Mouse (Mus musculus) hindbrain, postnatal 0 days (tissue): ENCODE measurements around the gene Akp3. TPM values are rescaled to one million over a fixed set of nuclear protein-coding genes. Genes with fewer than 3 reads are reported as not detected.

Experiments used
- ATAC-seq: fragments of 200-750 bp; cut with Nextera tagmentation; 2 replicates; pipeline ENCODE4 v1.8.0; 2017; ENCODE audit warnings: mild to moderate bottlenecking, moderate TSS enrichment, moderate library complexity
- DNase-seq: peaks from one replicate; pipeline ENCODE4 v3.0.0-alpha.2; 2015; ENCODE audit warnings: low spot score
- H3K27ac ChIP-seq: fragments of 300-500 bp; sonication (generic); 2 replicates; pipeline ENCODE4 v1.5.1; 2014; ENCODE audit warnings: mild to moderate bottlenecking
- H3K27me3 ChIP-seq: fragments of 300-500 bp; sonication (generic); 2 replicates; pipeline ENCODE4 v1.6.1; 2014; ENCODE audit warnings: low read length, mixed read lengths; ENCODE audit not compliant: insufficient read depth
- H3K36me3 ChIP-seq: fragments of 300-500 bp; sonication (generic); 2 replicates; pipeline ENCODE4 v1.6.1; 2014; ENCODE audit warnings: low read length, mixed read lengths; ENCODE audit not compliant: insufficient read depth
- H3K4me1 ChIP-seq: fragments of 300-500 bp; sonication (generic); 2 replicates; pipeline ENCODE4 v1.6.1; 2014; ENCODE audit warnings: antibody characterized with exemption, low read length, mixed read lengths; ENCODE audit not compliant: insufficient read depth
- H3K4me2 ChIP-seq: fragments of 300-500 bp; sonication (generic); 2 replicates; pipeline ENCODE4 v1.6.1; 2014; ENCODE audit warnings: low read depth, mild to moderate bottlenecking, low read length, moderate library complexity, mixed read lengths
- H3K4me3 ChIP-seq: fragments of 300-500 bp; sonication (generic); 2 replicates; pipeline ENCODE4 v1.5.1; 2014; ENCODE audit warnings: low read length
- H3K9ac ChIP-seq: fragments of 300-500 bp; sonication (generic); replicated peaks from 2 replicates; pipeline ENCODE4 v1.6.1; 2014; ENCODE audit warnings: mild to moderate bottlenecking, low read length, moderate library complexity, mixed read lengths
- H3K9me3 ChIP-seq: fragments of 300-500 bp; sonication (generic); 2 replicates; pipeline ENCODE4 v1.6.1; 2016; ENCODE audit warnings: low read length, mixed read lengths
- CTCF ChIP-seq: IDR thresholded peaks from 2 replicates; pipeline ENCODE4 v1.5.1; 2016; ENCODE audit warnings: antibody characterized with exemption, control low read depth, low read depth
- WGBS: fragments of 180-500 bp; shearing (Covaris S2); extraction: QIAGEN DNeasy Blood & Tissue Kit; methylation state at CpG from one replicate; pipeline ENCODE4 v1.1.7; 2014; 5-methylcytosine and 5-hydroxymethylcytosine counted together
- polyA plus RNA-seq: library from polyadenylated mRNA; unstranded; fragments of >200 nt; fragmentation: Nextera tagmentation; extraction: Ambion mirVana; gene quantifications from 2 replicates; pipeline ENCODE4 v1.2.1, GENCODE M21; 2015
- total RNA-seq: library from RNA; depleted of rRNA; stranded (reverse); fragments of >200 nt; gene quantifications from 2 replicates; pipeline ENCODE4 v1.2.3, GENCODE M21; 2014; rRNA removed

The Akp3 gene
- total RNA-seq (not detected in 2 replicates), polyA plus RNA-seq (not detected in 2 replicates)

- H3K27me3 ChIP-seq: peaks cover 18% of the 10 kb centered on the region; the same call in 1 of the 2 replicates
- H3K4me2 ChIP-seq: no peak within 1 kb of the TSS
- no peak for DNase-seq
- no peaks in the 10 kb centered on the region for H3K36me3 ChIP-seq
- no peaks in the 10 kb centered on the region for H3K9me3 ChIP-seq
- WGBS: 87% methylated on average over 6 of the region's 6 CpGs
- TF ChIP-seq CTCF: no peak
- H3K4me1 ChIP-seq: no peaks in the 10 kb centered on the region
- H3K4me3 ChIP-seq: no peak within 1 kb of the TSS
- no peak for ATAC-seq
- no peak within 1 kb of the TSS for H3K27ac ChIP-seq
- H3K9ac ChIP-seq: no peak within 1 kb of the TSS
These were observed at the start of gene Akp3 for GRCm38 (mm10) chr1:87124673-87125072. Akp3 (plus strand) TSS chr1:87124973.

GRCm38 (mm10) chr1:87086196-87086595, 38.6 kb upstream of the Akp3 start:
- ATAC-seq (no peak), DNase-seq (no peak)
- no peaks in the 10 kb centered on the region for H3K36me3 ChIP-seq
- WGBS: 61% methylated on average over 4 of the region's 4 CpGs
- H3K9ac ChIP-seq: no peak overlapping the region
- H3K27ac ChIP-seq: no peak overlapping the region
- no peak for TF ChIP-seq CTCF
- H3K4me3 ChIP-seq: no peak overlapping the region
- H3K27me3 ChIP-seq: no peaks in the 10 kb centered on the region
- no peaks in the 10 kb centered on the region for H3K4me1 ChIP-seq
- H3K9me3 ChIP-seq: no peaks in the 10 kb centered on the region
- no peak overlapping the region for H3K4me2 ChIP-seq

DNA sequence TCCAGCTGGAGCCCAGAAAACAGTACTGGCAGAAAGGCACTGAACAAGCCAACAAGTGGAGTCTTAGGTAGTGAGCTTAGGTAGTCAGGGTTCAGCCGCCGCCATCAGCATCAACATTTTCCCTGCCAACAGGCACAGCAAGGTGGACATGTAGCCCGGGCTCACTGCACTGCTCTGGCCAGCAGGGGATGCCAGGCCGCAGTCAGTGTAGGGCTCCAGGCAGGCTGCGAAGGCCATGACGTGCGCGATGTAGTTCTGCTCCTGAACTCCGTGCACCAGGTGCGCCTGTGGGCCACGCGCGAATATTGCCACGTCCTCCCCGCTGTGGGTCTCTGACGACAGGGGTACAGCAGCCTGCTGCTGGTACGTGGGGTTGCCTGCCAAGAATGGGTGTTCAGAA, 37.8 kb upstream of the Akp3 start:
- Histone ChIP-seq H3K9ac (no peak overlapping the region), H3K4me3 (no peak overlapping the region), H3K27me3 (no peaks in the 10 kb centered on the region), H3K36me3 (no peaks in the 10 kb centered on the region), H3K4me1 (no peaks in the 10 kb centered on the region), H3K4me2 (no peak overlapping the region), H3K27ac (no peak overlapping the region), H3K9me3 (no peaks in the 10 kb centered on the region)
- ATAC-seq: no peak
- peak; percentile 47 for TF ChIP-seq CTCF
- no peak for DNase-seq
- WGBS: 70% methylated on average over 17 of the region's 17 CpGs

DNA sequence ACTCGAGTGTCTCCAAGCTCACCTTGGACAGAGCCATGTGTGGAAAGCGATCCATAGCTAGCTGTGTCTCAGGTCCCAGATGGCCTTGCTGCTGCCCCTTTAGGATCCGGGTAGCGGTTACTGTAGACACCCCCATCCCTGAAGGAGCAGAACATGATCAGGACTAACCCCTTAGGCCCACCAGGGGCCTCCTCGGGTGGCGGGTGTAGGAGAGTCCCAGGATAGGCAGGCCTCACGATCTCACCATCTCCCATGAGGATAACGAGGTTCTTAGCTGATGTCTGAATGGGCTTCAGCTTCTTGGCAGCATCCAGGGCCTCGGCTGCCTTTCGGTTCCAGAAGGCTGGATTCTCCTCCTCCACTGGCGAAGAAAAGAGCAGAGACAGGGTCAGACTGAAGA, 35.5 kb upstream of the Akp3 start:
- no peak overlapping the region for H3K4me3 ChIP-seq
- no peak for ATAC-seq
- no peak overlapping the region for H3K9ac ChIP-seq
- no peaks in the 10 kb centered on the region for H3K4me1 ChIP-seq
- H3K27ac ChIP-seq: no peak overlapping the region
- DNase-seq: no peak
- WGBS: 89% methylated on average over 11 of the region's 11 CpGs
- H3K27me3 ChIP-seq: no peaks in the 10 kb centered on the region
- no peak for TF ChIP-seq CTCF
- H3K4me2 ChIP-seq: no peak overlapping the region
- H3K9me3 ChIP-seq: no peaks in the 10 kb centered on the region
- H3K36me3 ChIP-seq: no peaks in the 10 kb centered on the region

- Histone ChIP-seq H3K9me3 (no peaks in the 10 kb centered on the region), H3K27ac (no peak within 1 kb of the TSS), H3K36me3 (no peaks in the 10 kb centered on the region), H3K4me2 (no peak within 1 kb of the TSS), H3K9ac (no peak within 1 kb of the TSS), H3K27me3 (no peaks in the 10 kb centered on the region), H3K4me3 (no peak within 1 kb of the TSS), H3K4me1 (no peaks in the 10 kb centered on the region)
- ATAC-seq (no peak), DNase-seq (no peak)
- WGBS: 84% methylated on average over 4 of the region's 4 CpGs
- TF ChIP-seq CTCF: no peak
These were observed 34.9 kb upstream of the Akp3 start, which contains the start of gene Alppl2 for GRCm38 (mm10) chr1:87089828-87090227. Alppl2 (minus strand) TSS chr1:87089928.

DNA sequence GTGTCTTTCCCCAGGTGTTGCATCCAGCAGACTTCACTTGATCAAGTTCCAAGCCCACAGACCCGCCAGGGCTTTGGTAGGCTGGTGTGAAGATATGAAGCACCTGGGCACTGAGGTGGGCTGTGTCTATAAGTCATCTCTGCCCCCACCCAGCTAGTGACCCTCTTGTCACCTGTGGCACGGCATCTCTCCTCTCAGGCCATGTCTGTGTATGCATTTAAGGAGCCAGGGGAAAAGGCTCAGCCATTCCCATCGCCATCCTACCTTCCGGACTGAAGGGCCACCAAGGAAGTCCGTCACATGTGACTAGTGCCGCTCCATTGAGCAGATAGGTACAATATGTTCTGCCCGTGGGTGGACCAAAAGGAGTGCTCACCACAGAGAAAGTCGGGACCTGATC, 29.1 kb upstream of the Akp3 start:
- no peak overlapping the region for H3K4me2 ChIP-seq
- no peaks in the 10 kb centered on the region for H3K9me3 ChIP-seq
- no peaks in the 10 kb centered on the region for H3K4me1 ChIP-seq
- 84% methylated on average over 8 of the region's 8 CpGs for WGBS
- ATAC-seq (no peak), DNase-seq (no peak)
- TF ChIP-seq CTCF: no peak
- H3K27me3 ChIP-seq: no peaks in the 10 kb centered on the region
- H3K36me3 ChIP-seq: no peaks in the 10 kb centered on the region
- H3K27ac ChIP-seq: no peak overlapping the region
- no peak overlapping the region for H3K4me3 ChIP-seq
- no peak overlapping the region for H3K9ac ChIP-seq

- Histone ChIP-seq H3K4me3 (no peak overlapping the region), H3K9ac (no peak overlapping the region), H3K4me1 (no peaks in the 10 kb centered on the region), H3K36me3 (no peaks in the 10 kb centered on the region), H3K9me3 (no peaks in the 10 kb centered on the region), H3K4me2 (0 out of 2 replicates have a peak overlapping the region, but pooled peaks have one; percentile 21), H3K27ac (no peak overlapping the region), H3K27me3 (no peaks in the 10 kb centered on the region)
- WGBS: 12% methylated on average over 30 of the region's 30 CpGs
- TF ChIP-seq CTCF: peak; percentile 71
- peak; percentile 72; the same call in 1 of the 2 replicates for ATAC-seq
- DNase-seq: peak; percentile 55
These were observed 26.3 kb upstream of the Akp3 start for GRCm38 (mm10) chr1:87098358-87098975.
